Mouse (Mus musculus) cortical plate, adult 2 months (tissue): Measurements from ENCODE around the gene Ppp1r15b.

Experiments used
- CTCF ChIP-seq: fragments of 200-500 bp; IDR thresholded peaks from 2 replicates; pipeline ENCODE4 v1.5.1; 2011; ENCODE audit warnings: mild to moderate bottlenecking, control low read depth, low read length; ENCODE audit not compliant: insufficient read depth; ENCODE audit errors: extremely low read depth
- POLR2A ChIP-seq: fragments of 200-500 bp; IDR thresholded peaks from 2 replicates; pipeline ENCODE4 v1.6.1; 2011; ENCODE audit warnings: mild to moderate bottlenecking, low read length, control low read depth; ENCODE audit not compliant: insufficient read depth; ENCODE audit errors: extremely low read depth

- TF ChIP-seq POLR2A (no peak), CTCF (no peak)
Measured at GRCm38 (mm10) chr1:133127328-133127727, 3.6 kb upstream of the Ppp1r15b start.
